Mouse (Mus musculus): ENCODE results near the gene Gpatch4.

Gene Gpatch4

DNA sequence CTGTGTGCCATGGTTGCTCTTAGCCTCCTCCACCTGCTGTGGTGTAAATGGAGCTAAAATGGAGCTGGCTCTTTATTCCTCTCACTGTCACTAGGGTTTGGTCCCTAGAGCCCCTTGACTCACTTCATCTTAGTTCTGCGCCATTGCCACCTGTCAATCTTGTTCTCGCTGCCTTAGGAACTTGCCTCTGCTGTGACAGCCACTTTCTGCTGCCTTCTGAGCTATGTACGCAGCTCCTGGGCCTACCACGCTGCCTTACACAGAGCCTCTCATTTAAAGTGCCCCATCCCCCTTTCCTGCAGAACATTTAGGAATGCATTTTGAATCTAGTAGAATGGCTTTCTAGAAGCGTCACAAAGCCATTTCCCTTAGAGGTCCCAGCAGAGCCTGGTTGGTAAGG lies 51.2 kb downstream of the Gpatch4 start:
- DNase-seq (ENCODE audit: low read depth, low spot score), result no peak

DNA sequence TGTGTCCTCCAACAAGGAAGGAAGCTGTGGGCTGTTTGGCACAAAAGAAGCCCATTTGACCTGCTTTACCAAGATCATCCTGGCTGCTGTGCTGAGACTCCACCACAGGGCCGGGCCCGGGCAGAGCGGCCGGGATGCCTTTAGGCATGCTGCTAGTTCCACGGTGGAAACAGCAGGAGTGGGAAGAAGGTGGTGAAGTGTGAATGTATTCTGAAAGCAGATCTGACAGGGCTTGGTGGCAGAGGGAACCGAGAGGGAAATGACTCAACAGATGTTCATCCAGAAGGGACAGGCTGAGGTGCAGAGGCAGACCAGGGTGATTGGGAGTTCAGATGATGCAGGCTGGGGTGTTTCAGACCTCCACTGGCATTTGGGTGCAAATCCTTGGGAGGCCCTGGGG lies 54.8 kb downstream of the Gpatch4 start:
- no peak for DNase-seq (ENCODE audit: low read depth, low spot score)

DNA sequence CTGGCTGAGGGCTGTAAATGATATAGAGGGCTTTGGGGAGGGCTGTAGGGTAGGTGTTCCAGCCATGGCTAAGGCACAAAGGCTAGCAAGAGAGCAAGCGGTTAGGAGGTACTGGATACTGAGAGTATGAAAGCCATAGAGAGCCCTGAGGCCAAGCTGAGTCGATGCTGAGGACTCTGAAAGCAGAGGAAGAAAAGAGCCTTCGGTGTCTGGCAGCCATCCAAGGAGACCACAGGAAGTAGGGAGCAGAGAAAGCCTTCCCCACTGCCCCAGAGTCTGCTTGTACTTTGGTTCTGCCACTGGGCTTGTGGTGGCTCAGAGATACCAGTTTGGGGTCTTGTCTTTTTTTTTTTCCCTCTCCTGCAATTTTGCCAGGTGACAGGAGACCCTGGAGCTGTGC lies 57.3 kb downstream of the Gpatch4 start:
- no peak for DNase-seq (ENCODE audit: low read depth, low spot score)

DNA sequence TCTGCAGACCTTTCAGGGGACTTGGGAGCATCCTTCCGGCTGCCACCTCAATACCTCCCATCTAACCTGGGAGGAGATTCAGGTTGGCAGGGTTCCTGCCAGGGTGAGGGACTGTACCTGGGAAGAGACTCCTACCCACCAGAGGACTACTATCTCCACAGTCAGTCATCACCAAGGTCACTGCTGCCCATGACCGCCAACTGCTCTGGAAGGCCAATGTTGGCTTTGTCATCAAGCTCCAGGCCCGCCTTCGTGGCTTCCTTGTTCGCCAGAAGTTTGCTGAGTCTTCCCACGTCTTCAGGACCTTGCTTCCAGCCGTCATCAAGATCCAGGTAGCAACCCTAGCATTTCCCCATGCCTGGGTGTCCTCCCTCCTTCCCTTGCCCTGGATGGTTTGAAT lies 58.8 kb downstream of the Gpatch4 start:
- DNase-seq (ENCODE audit: low read depth, low spot score), result no peak

DNA sequence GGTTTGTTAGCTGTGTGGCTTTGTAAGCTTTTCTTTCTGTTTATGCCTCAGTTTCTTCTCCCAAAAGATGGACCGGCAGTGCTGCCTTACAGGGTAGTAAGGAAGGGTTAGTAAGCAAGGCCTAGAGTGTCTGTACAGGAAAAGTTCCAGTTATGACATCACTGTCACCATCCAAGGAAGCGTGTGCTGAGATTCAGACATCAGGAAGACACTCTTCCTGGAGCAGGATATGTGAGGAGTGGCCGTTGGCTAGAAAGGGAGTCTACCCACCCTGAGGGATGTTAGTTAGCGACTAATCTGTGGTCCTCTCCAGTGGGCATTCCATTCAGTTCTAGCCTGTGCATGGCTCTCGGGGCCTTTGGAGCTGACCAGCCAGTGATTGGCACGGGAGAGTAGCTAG lies 59.3 kb downstream of the Gpatch4 start:
- DNase-seq (ENCODE audit: low read depth, low spot score), result no peak

DNA sequence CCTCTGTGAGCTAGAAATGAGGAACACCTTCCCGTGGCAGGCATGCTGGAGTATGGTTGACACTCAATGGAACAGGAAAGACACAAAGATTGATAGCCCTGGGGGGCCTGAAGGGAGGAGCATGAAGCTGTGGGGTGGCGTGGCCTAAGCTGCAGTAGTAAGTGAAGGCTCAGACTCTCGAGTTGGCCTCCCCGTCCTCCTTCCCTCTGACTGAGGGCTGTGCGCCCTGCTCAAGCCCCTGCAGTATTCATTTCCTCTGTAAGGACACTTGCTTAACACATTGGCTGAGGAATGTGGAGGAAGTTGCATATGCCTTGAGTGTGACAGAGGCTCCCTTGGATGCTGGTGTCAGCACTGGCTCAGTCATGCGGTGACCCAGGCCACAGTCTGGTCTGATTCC lies 59.7 kb downstream of the Gpatch4 start:
- no peak for DNase-seq (ENCODE audit: low read depth, low spot score)

Data from forelimb bud, embryonic 11.5 days (tissue).